Mouse (Mus musculus): ENCODE measurements at regions not wholly inside any gene's neighbourhood (a gene's known extent, or its start where the extent isn't known, plus 50 kb on each side); places are given as distances from the start of the nearest gene placed in this dataset.

- DNase-seq (ENCODE audit: low read depth, low spot score) = no peak
Measured at GRCm38 (mm10) chr7:55400774-55401173, 367.2 kb upstream of the Siglech start.

GRCm38 (mm10) chr7:55401300-55401711 lies 366.7 kb upstream of the Siglech start:
- DNase-seq (ENCODE audit: low read depth, low spot score) = peak; percentile 40

- DNase-seq (ENCODE audit: low read depth, low spot score) = peak; percentile 2
Measured at GRCm38 (mm10) chr7:55447297-55447885, 320.6 kb upstream of the Siglech start.

Measured in brain, adult 2 months (tissue).